Mouse (Mus musculus): ENCODE measurements around the gene Dmrta2.

GRCm38 (mm10) chr4:110006044-110006443 lies 28.2 kb downstream of the Dmrta2 start:
- TF ChIP-seq CTCF (IDR thresholded peaks at IDR 0.05; ENCODE audit: extremely low read depth, insufficient read depth, low read length) (no peak), POLR2A (IDR thresholded peaks at IDR 0.05; ENCODE audit: extremely low read depth, insufficient read depth, low read length) (no peak)

Measured in cortical plate, adult 2 months (tissue).